Mouse (Mus musculus) frontal cortex, postnatal 10 days (tissue): ENCODE results near the gene Cd6.
A peak's percentile ranks its signal among the peaks of the same experiment; 100 is the strongest.

Experiments
- DNase-seq, 2 experiments: peaks; one replicate each; pipeline ENCODE4 v3.0.0; 2022; ENCODE audit warnings: low spot score in 2 of 2, mixed read lengths in 1 of 2

The Cd6 gene

DNA sequence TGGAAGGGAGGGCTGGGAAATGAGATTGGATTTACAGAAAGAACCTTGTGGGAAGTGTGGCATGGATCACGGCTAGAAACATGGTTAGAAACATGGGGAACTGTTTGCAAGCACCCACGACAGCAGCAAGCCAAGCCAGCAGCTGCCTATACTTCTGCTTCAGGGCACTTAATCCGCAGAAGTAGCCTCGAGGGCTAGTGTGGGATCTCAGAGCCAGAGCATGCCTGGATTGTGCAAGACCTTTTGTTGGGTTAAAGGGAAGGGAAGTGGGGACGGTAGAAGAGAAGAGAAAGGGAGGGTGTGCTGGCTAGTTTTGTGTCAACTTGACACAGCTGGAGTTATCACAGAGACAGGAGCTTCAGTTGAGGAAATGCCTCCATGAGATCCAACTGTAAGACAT lies 26.1 kb downstream of the Cd6 start:
- no peak for DNase-seq

DNA sequence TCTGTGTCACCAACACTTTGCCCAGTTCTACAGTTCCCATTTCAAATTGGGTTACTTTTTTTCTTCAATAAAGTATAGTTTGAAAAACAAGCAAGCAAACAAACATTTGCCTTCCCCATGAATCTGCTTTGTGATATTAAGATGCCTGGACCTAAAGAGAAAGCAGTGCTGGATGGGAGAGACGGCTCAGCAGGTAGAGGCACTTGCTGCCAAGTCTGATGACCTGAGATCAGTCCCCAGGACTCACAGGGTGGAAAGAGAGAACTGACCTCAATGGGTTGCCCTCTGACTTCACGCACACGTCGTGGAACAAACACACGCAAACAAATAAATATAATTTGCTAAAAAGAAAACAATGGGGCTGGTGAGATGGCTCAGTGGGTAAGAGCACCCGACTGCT lies 28.0 kb downstream of the Cd6 start:
- DNase-seq = no peak

DNA sequence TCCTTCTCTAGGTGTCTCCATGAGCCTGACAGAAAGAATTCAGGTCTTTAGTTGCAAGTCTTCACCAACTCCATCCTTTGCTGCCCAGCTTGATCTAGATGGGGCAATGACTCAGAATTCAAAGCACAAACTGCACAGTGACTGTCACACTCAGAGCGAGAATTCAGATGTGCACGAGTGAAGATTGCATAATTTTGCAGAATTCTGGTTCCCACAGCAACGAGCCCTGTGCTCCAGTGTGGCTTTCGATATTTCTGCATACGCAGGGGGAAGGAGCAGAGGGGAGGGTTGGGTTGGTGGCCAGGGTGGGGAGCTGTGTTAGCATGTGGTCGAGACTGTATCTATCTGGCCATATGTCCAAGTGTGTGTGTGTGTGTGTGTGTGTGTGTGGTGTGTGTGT lies 28.8 kb downstream of the Cd6 start:
- peak; percentile 49 to 59 for DNase-seq

DNA sequence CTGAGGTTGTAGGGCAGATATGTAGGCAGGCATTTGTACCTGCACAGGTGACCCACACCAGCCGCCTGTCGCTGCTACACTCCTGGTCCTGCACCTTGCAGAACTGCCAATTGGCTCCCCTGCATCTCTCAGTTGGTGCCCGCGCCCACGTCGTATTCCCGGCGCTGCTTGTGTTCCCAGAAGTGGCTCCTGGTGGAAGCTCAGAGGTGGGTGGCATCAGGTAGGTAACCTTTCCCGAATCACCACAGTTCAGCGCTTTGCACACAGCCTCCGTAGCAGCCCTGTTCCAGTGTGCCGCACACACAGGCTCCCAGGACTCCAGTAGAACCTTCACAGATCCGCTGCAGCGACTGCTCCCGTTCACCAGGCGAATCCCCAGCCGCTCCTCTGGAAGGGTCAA lies 30.7 kb downstream of the Cd6 start:
- no peak for DNase-seq

DNA sequence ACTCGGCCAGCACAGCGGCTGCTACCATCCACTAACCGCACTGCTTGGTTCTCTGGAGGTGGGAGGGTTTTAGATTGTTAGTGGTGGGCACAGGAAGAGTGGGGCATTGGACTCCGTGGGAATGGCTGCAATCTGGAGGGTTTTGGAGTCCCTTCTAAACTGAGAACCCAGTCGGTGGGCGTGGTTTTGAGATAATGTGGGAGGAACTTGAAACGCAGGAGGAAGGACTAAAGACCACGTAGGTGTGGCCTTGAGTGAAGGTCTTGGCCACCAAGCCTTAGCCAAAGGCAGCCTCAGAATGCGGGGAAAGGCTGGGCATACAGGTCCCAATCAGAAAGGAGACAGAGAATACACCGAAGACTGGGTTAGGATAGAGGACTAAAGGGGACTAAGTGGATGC lies 31.3 kb downstream of the Cd6 start:
- DNase-seq = no peak

DNA sequence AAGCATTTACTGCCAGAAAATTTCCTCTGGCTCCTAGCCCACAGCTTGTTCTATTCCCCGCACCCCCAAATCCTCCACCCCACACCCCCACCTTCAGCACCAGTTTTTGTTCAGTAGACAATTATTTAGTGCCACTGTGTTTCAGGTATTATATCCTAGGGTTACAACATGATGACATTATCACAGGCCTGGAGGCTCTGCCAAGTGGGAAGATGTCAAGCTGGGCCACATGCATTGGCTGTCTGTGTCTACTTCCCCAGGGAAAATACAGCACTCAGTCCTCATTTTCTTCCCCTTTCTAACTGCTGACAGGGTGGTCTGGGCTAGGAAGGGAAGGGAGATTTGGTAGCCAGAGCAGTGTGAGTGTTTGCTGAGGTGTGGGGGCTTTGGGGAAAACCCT lies 34.9 kb downstream of the Cd6 start:
- no peak for DNase-seq

DNA sequence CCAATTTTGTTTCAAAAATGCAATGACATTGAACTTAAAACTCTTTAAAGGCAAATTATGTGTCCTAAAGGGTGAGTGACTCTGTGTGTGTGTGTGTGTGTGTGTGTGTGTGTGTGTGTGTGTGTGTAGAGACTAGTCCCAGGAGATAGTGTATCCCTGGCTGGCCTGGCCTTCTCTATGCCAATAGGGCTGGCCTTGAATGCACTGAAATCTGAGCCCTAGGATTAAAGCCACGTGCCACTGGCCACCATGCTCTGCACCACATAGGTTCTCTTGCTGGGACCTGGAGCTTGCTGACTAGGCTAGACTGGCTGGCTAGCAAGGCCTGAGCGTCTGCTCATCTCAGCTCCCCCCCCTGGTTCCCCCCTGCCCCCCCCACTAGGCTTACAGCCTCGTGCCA lies 36.8 kb downstream of the Cd6 start:
- DNase-seq = no peak

DNA sequence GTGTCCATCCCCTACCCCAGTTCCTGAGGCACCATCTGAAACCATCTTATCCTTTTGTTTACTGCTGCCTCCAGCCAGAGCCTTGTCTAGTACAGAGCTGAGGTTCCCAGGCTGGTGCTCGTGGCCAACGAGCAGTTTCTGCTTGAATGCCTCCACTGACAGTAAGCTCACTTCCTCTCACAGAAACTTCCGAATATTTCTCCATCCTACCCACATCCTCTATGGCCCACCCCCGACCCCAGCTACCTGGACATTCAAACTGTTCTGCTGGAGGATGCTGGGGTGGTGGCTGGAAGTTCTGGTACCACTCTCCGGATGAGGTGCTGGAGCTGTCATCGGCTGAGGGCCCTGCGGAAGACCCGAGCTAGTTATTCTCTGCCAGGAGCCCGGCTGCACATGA lies 39.5 kb downstream of the Cd6 start:
- DNase-seq = no peak

DNA sequence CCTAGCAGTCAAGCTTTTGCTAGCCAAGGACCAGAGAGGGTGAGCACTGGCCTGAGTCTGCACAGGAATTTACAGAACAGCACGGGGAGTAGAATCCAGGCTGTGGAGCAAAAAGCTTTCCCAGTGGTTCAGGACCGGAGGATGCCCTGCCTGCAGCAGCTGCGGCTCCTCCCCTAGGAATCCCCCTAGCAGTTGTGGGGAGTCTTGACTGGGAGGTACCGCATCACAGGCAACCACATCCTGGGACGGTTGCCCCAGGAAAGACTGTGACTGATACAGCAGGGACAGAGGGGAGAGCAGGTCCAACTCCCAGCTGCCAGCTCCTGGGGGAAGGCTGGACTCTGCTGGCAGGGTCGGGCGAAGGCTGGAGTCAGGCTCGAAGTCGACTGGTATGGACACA lies 41.6 kb downstream of the Cd6 start:
- DNase-seq = no peak

DNA sequence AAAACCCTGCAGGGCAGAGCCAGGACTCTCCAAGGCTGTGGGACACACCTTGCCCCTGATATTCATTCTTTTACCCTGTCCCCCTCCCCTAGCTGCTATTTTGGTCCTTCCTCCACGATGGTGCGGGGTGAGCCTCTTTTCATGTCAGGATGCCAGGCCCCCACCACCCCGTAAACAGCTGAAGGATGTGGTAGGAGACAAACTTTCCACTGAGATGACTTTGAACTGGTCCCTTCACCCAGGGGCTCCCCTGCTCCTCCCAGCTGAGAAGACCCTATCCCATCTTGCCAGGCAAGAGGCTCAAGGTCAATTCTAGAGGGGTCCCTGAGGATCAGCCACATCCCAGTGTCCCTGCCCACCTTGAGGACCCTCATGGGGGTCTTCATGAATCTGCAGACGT lies 42.5 kb downstream of the Cd6 start:
- DNase-seq = no peak

DNA sequence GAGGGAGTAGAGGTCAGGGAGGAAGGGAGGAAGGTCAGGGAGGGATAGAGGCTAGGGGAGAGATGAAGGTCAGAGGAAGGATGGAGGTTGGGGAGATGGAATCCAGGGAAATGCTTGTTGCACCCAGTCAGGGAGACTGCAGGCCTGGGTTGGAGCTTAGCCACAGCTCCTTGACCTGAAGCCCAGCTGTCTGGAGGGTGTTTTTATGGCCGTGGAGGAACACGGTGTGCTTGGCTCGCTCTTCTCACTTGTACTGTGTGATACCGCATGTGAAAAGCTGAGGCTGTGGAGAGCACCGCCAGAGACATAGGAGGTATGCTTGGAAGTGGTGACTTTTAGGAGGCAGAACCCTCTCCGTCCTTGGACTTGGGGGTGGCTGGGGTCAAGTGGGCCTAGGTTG lies 43.1 kb downstream of the Cd6 start:
- no peak for DNase-seq

DNA sequence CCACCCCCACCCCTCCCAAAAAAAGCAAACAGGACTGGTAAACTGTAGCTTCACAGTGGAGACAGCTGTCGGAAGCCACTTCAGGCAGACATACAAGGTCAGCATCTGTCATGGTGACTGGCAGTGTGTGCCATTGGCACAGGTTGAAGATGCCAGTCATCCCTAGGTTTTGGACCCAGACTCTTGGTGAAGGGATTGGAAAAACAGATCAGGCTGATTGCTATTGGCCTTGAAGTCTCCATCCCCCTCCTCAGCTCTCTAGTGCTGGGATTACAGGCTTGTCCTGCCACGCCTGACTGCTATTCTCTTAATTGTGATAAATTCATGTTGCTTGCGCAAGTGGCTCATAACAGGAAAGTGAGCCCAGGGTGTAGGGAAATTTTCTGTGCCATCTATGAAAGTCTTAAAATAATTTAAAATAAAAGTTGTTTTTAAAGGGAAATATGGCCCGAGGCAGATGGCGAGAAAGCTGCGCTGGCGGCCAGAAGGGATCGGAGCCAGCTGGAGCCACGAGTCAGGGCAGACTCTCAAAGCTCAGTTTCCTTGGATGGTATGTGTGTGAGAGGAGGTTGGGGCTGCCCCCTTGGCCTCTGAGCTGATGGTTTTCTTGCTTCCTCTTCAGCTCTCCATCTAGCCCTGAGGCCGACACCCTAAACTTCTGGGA lies 44.9 kb downstream of the Cd6 start:
- no peak for DNase-seq

DNA sequence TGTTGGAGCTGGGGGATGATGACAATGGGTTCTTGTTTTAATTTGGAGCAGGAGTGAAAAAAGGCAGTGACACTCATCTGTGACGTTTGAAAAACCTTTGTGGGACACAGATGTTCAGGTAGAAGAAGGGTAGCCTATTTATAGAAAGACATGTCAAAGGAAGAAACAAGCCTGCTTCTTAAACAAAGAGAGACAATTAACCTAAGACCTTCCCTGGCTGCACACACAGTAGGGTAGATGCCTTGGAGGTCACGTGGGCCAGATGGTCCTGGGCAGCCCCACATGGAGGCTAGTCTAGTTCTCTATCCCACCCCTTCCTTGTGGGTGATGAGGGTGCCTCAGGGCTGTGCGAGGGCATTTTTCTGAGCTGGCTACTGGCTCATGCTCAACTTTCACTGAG lies 45.8 kb downstream of the Cd6 start:
- no peak for DNase-seq

DNA sequence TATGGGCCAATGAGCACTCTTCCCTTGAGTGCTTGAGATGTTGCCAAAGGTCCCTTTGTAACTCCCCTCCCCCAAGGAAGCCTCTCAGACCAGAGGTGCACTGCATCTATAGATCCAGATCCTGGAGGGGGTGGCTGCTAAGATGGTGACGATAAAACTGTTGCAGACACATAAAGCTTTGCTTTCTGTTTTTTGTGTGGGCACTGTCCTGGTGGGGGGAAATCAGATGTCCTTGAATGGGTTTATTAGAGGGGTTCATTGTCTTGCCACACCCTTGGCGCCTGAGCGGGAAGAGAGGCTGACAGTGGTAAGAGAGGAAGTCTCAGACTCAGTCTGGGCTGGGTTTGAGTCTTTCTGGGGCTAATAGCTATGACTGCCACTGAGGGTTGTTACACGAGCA lies 46.7 kb downstream of the Cd6 start:
- no peak for DNase-seq

DNA sequence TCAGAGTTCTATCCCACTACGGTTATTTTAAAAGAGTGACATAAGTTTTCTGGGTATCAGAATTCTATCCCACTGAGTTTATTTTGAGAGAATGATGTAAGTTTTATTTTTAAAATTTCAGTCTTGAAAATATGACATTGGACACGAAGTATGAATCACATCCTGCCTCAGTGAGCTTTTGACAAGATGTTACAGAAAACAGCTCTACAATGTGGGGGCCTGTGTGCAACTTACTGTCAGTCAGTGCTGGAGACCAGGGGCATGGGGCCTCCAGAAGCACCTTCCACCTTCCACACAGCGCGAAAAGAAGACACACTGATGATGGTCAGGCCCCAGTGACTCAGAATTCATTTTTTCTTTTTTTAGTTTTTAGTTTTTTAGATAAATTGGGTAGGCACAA lies 48.2 kb downstream of the Cd6 start:
- DNase-seq = no peak

DNA sequence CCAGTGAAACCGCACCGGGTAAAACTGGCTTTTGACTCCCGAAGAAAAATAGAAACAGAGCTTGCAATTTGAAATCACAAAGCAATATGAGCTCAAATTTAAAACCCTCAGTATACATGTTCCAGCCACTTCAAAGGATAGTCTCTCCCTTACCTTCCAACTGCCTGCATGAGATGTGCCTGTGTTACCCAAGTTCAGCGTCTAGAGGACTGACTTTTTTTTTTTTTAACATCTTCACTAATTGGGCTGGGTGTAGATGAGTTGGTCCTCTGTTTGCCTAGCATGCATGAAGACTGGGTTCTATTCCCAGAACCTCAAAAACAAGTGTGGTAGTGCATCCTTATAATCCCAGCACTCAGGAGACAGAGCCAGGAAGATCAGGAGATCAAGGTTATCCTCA lies 53.0 kb downstream of the Cd6 start:
- DNase-seq = no peak

DNA sequence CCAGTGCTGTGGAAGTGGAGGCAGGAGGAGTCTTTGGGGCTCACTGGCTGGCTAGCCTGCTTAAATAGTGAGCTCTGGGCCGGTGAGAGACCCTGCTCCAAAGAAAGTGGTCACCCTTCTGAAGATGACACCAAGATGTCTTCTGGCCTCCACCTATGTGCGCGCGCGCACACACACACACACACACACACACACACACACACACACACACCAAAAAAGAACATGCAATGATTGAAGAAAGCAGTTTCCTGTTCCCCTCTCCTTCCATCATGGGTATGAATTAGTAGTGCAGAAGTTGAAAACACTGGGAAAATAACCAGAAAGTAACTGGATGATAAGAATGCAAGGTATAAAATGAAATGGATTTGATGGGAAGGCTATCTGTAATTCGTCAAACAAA lies 55.7 kb downstream of the Cd6 start:
- DNase-seq = no peak

DNA sequence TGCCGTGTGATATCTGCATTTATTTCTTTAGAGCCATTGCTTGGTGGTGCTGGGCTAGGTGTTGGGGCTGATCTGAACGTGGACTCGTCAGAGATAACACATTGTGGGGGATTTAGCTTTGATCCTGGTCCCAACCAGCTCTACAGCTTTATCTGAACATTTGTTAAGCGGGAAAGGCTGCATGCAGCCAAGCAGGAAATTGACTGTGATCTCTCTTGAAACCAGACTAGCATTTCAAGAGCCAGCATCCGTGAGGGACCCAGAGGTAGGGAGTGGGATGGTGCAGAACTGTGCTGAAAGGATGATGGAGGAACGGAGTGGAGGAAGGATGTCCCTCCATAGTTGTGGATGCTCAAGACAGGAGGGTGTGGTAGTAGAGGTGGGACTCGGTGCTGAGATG lies 56.5 kb downstream of the Cd6 start:
- no peak for DNase-seq

DNA sequence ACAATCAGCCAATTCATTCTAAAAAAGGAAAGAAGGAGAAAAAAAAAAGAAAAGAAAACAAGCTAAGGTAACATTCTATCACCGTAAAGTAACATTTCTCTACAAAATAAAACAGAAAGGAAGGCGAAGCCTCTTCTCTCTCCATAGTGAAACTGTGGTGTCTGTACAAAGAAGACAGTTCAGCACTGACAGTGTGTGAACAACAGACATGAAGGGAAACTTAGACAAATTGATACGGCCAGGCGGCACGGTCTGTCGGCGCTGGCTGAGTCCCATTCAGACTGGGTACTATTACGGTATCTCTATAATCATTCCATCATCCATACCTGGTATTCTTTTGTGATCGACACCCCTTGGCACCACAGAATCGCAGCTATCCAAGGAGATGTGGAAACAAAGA lies 57.0 kb downstream of the Cd6 start:
- DNase-seq = no peak

DNA sequence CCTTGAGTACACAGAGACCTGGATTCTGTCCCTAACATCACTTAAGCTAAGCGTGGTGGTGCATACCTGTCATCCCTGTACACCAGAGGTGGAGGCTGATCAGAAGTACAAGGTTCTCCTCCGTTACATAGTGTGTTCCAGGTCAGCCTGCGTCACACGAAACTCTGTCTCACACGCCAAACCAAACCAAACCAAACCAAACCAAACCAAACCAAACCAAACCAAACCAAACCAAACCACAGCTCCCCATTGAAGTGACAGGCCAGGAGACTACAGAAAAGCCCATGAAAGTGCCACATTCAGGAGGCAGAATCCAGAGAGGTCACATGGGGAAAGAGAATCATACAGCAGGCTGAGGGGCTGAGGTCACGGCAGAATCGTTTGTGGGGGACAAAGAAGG lies 57.9 kb downstream of the Cd6 start:
- no peak for DNase-seq

DNA sequence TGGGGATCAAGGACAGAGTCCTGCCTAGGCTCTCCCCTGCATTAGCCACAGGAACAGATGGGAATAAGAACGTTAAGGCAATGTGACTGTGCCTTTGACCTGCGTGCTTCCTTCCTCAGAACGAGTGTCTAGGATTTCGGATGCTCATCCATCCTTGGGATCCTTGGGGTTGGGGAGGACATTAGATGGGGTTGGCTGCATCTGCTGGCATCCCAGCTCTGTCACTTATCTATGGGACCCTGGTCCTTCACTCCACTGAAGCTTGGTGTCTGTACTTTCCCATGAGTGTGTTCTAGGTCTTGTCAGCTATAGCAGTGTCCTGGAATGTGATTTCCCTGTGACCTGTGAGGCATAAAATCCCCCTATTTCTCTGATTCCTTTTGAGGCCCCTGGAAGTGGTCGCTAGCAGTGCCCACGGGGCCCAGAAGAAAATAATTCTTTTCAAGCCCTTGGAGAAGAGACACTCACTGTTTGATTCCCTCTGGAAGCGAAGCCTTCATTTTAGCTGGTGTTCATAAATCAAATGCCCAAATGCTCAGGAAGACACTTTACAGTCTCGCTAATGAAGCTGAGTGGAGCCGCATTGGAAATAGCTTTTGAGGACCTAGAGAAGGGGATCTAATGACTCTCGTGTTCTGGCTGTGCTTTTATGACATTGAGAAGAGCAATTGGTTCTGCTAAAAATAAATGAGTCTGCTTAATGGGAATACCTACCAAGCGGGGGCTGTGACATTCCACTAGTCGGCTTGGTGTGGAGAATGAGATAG lies 60.2 kb downstream of the Cd6 start:
- no peak for DNase-seq

DNA sequence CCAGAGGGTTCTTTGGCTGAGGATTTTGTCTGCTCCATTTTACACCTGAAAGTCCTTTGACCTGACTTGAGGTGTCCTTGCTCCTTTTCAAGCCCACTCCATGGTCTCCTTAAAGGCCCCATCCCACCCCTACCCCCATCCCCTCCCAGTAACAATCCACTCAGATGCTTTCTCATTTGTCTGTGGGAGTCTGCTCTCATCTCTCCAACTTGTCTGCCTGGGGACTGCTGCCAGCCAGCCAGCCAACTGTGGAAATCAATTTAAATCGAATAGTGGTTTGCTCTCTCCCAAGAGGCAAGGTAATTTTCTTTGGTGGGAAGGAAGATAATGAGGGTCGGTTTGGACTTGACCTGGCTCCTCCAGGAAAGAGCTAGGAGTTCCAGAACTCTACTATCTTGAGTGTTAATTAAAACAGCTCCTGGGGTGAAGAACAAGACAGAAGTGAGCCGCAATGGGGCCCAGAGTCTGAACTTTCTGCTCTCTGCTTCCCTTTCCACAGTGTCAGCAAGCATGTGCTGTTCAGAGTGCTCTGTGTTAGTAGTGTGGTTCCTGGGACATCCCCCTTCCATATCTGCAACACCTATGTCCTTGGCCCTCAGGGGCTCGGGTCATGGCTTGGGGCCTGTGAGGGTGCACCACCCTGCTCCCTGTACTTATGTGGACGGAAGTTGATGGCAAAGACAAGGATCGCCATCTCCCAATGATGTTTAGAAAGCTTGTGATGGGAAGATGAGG lies 61.0 kb downstream of the Cd6 start:
- no peak for DNase-seq

DNA sequence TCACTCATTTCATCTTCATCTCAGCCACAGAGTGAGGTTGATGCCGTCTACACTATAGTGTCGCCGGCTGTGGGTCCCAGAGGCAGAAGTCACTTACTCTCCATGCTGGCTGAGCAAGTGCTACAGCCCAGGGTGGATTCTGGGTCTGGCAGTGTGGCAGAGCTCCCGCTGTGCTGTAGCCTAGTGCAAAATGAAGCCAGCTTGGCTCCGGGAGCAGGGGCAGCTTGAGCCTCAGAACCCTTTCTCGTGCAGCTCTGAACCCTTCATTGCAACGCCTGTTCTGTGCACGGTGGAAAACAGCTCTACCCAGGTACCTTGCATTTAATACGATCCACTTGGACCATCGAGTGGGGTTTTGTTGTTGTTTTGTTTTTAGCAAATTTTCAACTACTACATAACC lies 62.2 kb downstream of the Cd6 start:
- DNase-seq = no peak
